Mouse (Mus musculus): ENCODE data around the gene Gfpt1.

DNA sequence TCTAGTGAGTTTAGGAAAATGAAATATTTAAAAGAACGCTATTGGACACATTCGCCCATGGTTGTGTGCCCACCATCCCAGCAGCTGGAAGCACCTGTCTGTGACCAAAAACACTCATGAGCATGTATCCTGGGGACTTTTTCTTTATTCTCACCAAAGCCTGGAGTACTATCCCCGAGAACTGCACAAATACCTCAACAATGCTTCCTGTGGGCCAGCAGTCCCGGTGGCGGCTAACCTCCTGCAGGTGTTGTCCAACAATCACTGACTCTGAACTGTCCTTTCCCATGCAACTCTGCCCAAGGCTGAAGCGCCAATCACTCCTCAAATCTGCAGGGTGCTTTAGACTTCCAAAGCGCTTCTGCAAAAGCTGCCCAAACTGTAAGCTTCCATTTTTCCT lies 74.0 kb downstream of the Gfpt1 start:
- TF ChIP-seq POLR2A (IDR thresholded peaks at IDR 0.05; ENCODE audit: insufficient read depth, low read length) (no peak), CTCF (IDR thresholded peaks at IDR 0.05; ENCODE audit: low read depth, low read length) (no peak), EP300 (IDR thresholded peaks at IDR 0.05; ENCODE audit: insufficient read depth, low read depth, low read length) (no peak)
